Mouse (Mus musculus) olfactory bulb, adult 2 months (tissue): ENCODE measurements around the gene Duxbl2.
"Not testable (repeated sequence)": the region's sequence is repeated elsewhere in the genome, so short reads cannot be mapped to it uniquely, and the experiment has no call there.

ENCODE experiments used
- CTCF ChIP-seq: fragments of 200-500 bp; IDR thresholded peaks from 2 replicates; pipeline ENCODE4 v1.5.1; 2012; ENCODE audit warnings: low read depth, mild to moderate bottlenecking, low read length, moderate library complexity; ENCODE audit not compliant: insufficient read depth
- POLR2A ChIP-seq: fragments of 200-500 bp; IDR thresholded peaks from 2 replicates; pipeline ENCODE4 v1.6.1; 2012; ENCODE audit warnings: mild to moderate bottlenecking, low read depth, low read length, moderate library complexity; ENCODE audit not compliant: insufficient read depth

DNA sequence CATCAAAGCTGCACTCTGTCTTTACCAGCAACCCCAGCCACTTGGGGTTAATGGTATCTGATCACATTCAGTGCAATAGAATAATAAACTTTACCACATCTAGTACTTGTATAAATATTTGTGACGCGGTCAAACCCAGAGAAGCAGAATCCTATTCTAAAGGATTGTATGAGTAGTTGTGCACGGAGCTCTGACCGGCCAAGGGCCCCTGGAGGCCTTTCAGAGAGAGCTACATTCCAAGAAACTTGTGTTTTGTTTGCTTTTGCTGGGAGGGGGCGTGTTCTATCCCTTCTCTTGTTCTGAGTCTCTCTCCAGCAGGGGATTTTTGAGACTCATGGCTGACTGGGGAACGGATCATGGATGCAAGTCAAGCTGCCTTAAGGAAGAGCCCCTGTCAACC lies 56.9 kb downstream of the Duxbl2 start:
- TF ChIP-seq POLR2A, CTCF: not testable (repeated sequence)
